Mouse (Mus musculus): ENCODE data around the gene Cav1. TPM values are rescaled to one million over a fixed set of nuclear protein-coding genes. Genes with fewer than 3 reads are reported as not detected.

The Cav1 gene
- polyA plus RNA-seq, 1 experiment from 2014 or later: 69.2 TPM

DNA sequence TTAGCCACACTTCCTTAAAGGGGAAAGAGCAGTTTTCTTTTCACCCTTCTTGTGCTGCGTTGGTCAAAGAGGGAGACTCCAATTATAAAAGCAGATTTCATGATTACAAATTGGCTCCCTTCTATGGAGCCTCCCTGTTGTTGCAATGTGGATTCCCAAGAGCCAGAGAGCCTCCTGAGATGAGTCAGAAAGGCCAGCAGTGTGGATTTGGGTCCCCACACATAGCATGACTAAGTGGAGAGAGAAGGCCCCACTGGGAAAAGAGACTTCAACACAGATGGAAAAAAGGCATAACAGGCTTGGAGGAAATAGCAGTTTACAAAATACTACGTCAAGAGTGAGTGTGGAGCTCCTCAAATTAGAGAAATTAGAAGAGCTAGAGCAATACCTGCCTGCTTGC is 3.1 kb downstream of the Cav1 start:
- peaks cover 5% of the 10 kb centered on the region; the same call in 1 of the 2 replicates for H3K27me3 ChIP-seq (ENCODE audit: control insufficient read depth, insufficient read depth, low read length)
- no peaks in the 10 kb centered on the region for H3K9me3 ChIP-seq (replicated peaks; ENCODE audit: control insufficient read depth, low read length)
- H3K4me1 ChIP-seq (ENCODE audit: control insufficient read depth, insufficient read depth, low read length): no peaks in the 10 kb centered on the region
- WGBS (ENCODE audit: insufficient replicate concordance): 71% methylated on average over 2 of the region's 2 CpGs
- H3K36me3 ChIP-seq (ENCODE audit: control insufficient read depth, insufficient read depth, low read length): no peaks in the 10 kb centered on the region
- no peak for ATAC-seq (replicated peaks; ENCODE audit: insufficient number of reproducible peaks, low FRiP score, low TSS enrichment)
- H3K4me3 ChIP-seq (ENCODE audit: low read depth, low read length): no peak overlapping the region
- no peak overlapping the region for H3K27ac ChIP-seq (ENCODE audit: low read depth, low read length)
- 0 out of 2 replicates have a peak overlapping the region, but pooled peaks have one; percentile 95 for H3K4me2 ChIP-seq
- H3K9ac ChIP-seq (ENCODE audit: low read depth, low read length): no peak overlapping the region

DNA sequence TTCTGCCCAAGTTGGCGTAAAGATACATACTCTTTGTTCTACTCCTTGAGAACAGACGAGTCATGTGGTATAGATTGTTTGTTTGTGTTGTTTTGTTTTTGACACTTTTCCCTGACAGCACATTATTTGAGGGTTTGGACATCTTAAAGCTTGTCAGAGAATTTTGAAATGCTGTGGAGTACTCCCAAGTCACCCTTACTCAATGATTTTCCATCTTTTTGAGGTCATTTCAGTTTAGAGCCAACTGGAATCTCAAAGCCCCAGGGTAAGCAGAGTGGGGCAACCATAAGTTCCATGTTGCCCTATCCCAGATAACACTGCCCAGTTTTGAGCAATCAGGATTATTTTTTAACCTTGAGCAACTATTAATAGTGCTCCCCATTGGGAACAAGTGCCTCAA is 8.1 kb downstream of the Cav1 start:
- no peak for ATAC-seq (replicated peaks; ENCODE audit: insufficient number of reproducible peaks, low FRiP score, low TSS enrichment)
- H3K4me2 ChIP-seq: no peak overlapping the region
- WGBS (ENCODE audit: insufficient replicate concordance): 84% methylated on average over 2 of the region's 2 CpGs

DNA sequence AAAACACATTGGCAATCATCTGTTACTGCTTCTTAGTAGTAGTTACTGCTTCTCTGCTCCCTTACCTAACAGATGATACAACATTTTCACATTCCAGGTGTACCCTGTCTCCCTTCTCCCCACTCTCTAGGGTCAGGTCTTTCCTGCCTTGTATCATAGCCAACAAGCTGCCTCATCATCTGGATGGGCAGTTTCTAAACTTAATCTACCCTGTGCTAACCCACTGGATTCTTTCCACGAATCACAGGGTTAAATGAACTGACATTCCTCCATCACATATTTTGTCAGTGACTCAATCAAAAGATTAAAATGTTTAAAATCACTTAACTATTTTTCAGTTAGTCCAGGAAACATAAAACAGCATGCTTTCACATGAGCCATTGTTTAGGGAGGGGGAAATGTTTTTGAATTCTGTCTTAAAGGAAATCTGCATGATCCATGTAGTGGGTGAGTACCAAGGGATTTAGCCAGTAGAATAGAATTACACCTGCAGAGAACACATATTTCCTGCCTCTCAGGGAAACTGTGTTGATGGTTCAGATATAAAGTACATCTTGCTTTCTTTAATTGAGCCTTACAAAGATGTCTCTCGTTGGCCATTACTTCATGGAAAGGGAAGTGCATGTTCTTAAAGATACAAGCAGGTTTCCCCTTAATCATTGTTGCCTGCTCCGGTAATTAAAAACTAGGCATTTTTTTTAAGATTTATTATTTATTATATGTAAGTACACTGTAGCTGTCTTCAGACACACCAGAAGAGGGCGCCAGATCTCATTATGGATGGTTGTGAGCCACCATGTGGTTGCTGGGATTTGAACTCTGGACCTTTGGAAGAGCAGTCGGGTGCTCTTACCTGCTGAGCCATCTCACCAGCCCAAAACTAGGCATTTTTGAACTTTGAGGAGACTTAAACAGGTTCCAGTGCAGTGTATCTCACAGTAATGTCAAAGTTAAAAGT is 8.8 kb downstream of the Cav1 start:
- Histone ChIP-seq H3K9ac (ENCODE audit: low read depth, low read length) (no peak overlapping the region), H3K9me3 (replicated peaks; ENCODE audit: control insufficient read depth, low read length) (no peaks in the 10 kb centered on the region), H3K4me3 (ENCODE audit: low read depth, low read length) (no peak overlapping the region), H3K4me1 (ENCODE audit: control insufficient read depth, insufficient read depth, low read length) (peaks cover 12% of the 10 kb centered on the region), H3K27ac (ENCODE audit: low read depth, low read length) (no peak overlapping the region), H3K4me2 (no peak overlapping the region), H3K27me3 (ENCODE audit: control insufficient read depth, insufficient read depth, low read length) (no peaks in the 10 kb centered on the region), H3K36me3 (ENCODE audit: control insufficient read depth, insufficient read depth, low read length) (no peaks in the 10 kb centered on the region)
- no peak for ATAC-seq (replicated peaks; ENCODE audit: insufficient number of reproducible peaks, low FRiP score, low TSS enrichment)
- 82% methylated on average over 5 of the region's 5 CpGs for WGBS (ENCODE audit: insufficient replicate concordance)

More for the DNA sequence above, 8.1 kb downstream of the Cav1 start:
- Histone ChIP-seq H3K27me3 (ENCODE audit: control insufficient read depth, insufficient read depth, low read length) (no peaks in the 10 kb centered on the region), H3K4me3 (ENCODE audit: low read depth, low read length) (no peak overlapping the region), H3K9me3 (replicated peaks; ENCODE audit: control insufficient read depth, low read length) (no peaks in the 10 kb centered on the region), H3K4me1 (ENCODE audit: control insufficient read depth, insufficient read depth, low read length) (peaks cover 12% of the 10 kb centered on the region), H3K27ac (ENCODE audit: low read depth, low read length) (no peak overlapping the region), H3K9ac (ENCODE audit: low read depth, low read length) (no peak overlapping the region), H3K36me3 (ENCODE audit: control insufficient read depth, insufficient read depth, low read length) (no peaks in the 10 kb centered on the region)

DNA sequence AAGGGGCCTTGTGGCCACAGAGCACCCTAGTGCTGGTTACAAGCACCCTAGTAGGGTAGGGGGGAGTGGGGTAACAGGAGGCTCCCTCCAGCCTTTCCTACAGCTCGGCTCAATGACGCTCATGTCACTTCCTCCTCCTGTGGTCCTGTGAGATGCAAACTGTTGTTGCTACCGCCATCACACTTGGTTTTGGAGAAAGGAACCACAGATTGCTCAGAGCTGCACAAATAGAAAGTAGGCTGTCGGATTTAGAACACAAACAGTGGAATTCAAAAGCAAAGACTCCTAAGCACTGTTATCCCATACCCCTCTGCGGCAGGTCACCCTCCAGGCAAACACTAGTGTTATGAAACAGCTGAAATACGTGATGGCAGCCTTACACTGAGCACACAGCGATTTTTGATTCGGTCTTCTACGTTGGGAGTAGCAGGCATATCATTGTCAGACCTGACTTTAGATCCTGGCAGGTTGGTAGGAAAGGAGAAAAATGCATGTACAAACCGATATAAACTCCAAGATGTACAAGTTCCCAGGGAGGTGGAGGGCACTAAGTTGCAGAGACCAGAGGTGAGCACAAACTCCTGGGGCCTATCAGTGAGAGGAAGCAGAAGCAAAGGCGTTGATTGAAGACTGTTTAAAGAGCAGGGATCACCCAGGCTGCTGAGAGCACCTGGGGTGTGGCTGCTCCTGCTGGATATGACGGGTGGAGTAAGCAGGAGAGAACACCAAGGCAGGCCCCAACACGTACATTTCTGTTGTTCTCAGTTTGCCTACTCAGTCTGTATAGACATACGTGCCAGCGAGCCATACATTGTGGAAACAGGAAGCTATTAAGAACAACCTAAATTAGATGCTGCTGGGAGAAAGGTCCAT is 10.4 kb downstream of the Cav1 start:
- H3K9me3 ChIP-seq (replicated peaks; ENCODE audit: control insufficient read depth, low read length): no peaks in the 10 kb centered on the region
- no peaks in the 10 kb centered on the region for H3K27me3 ChIP-seq (ENCODE audit: control insufficient read depth, insufficient read depth, low read length)
- H3K36me3 ChIP-seq (ENCODE audit: control insufficient read depth, insufficient read depth, low read length): no peaks in the 10 kb centered on the region
- H3K27ac ChIP-seq (ENCODE audit: low read depth, low read length): no peak overlapping the region
- H3K4me2 ChIP-seq: no peak overlapping the region
- no peak for ATAC-seq (replicated peaks; ENCODE audit: insufficient number of reproducible peaks, low FRiP score, low TSS enrichment)
- 53% methylated on average over 15 of the region's 15 CpGs for WGBS (ENCODE audit: insufficient replicate concordance)
- peaks cover 12% of the 10 kb centered on the region for H3K4me1 ChIP-seq (ENCODE audit: control insufficient read depth, insufficient read depth, low read length)
- H3K9ac ChIP-seq (ENCODE audit: low read depth, low read length): no peak overlapping the region
- H3K4me3 ChIP-seq (ENCODE audit: low read depth, low read length): no peak overlapping the region

DNA sequence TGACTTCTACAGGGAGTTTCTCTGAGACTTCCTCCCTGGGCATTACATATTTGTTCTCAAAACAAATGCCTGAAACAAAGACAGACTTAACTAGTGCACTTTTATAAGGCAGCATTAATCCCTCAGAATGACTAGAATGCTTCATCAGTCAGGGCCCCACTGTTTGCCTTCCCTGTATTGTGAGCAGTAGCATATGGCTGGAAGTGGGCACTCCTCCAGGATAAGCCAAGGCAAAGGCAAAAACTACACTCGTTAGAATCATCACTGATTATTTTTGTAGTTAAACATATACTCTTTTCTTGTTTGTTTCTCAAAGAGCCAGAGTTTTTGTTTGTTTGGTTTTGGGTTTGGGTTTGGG is 11.0 kb downstream of the Cav1 start:
- no peak overlapping the region for H3K27ac ChIP-seq (ENCODE audit: low read depth, low read length)
- H3K4me1 ChIP-seq (ENCODE audit: control insufficient read depth, insufficient read depth, low read length): peaks cover 12% of the 10 kb centered on the region
- H3K27me3 ChIP-seq (ENCODE audit: control insufficient read depth, insufficient read depth, low read length): no peaks in the 10 kb centered on the region
- no peak overlapping the region for H3K4me2 ChIP-seq
- 17% methylated on average over 1 of the region's 1 CpGs for WGBS (ENCODE audit: insufficient replicate concordance)
- no peak overlapping the region for H3K9ac ChIP-seq (ENCODE audit: low read depth, low read length)
- no peak for ATAC-seq (replicated peaks; ENCODE audit: insufficient number of reproducible peaks, low FRiP score, low TSS enrichment)
- H3K9me3 ChIP-seq (replicated peaks; ENCODE audit: control insufficient read depth, low read length): no peaks in the 10 kb centered on the region
- H3K36me3 ChIP-seq (ENCODE audit: control insufficient read depth, insufficient read depth, low read length): no peaks in the 10 kb centered on the region
- no peak overlapping the region for H3K4me3 ChIP-seq (ENCODE audit: low read depth, low read length)

DNA sequence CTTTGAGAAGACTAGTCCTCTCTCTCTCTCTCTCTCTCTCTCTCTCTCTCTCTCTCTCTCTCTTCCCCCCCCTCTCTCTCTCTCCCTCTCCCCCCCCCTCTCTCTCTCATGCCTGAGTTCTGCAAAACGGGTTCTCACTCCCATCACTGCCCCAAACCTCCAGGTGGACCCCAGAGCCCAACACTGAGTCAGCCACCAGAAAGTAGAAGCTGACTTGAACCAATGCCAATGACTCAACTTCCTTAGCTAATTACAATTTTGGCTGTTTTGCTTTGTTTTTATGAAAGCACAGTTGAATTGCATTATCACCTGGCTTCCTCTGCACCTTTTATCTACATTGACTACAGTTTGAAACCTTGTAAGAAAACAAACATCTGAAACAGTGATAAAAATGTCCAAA is 11.8 kb downstream of the Cav1 start:
- Histone ChIP-seq H3K4me1 (ENCODE audit: control insufficient read depth, insufficient read depth, low read length) (peaks cover 12% of the 10 kb centered on the region), H3K4me3 (ENCODE audit: low read depth, low read length) (no peak overlapping the region), H3K9ac (ENCODE audit: low read depth, low read length) (no peak overlapping the region), H3K36me3 (ENCODE audit: control insufficient read depth, insufficient read depth, low read length) (no peaks in the 10 kb centered on the region), H3K27me3 (ENCODE audit: control insufficient read depth, insufficient read depth, low read length) (no peaks in the 10 kb centered on the region), H3K9me3 (replicated peaks; ENCODE audit: control insufficient read depth, low read length) (no peaks in the 10 kb centered on the region), H3K4me2 (no peak overlapping the region), H3K27ac (ENCODE audit: low read depth, low read length) (no peak overlapping the region)
- 42% methylated on average over 1 of the region's 1 CpGs for WGBS (ENCODE audit: insufficient replicate concordance)
- ATAC-seq (replicated peaks; ENCODE audit: insufficient number of reproducible peaks, low FRiP score, low TSS enrichment): no peak

DNA sequence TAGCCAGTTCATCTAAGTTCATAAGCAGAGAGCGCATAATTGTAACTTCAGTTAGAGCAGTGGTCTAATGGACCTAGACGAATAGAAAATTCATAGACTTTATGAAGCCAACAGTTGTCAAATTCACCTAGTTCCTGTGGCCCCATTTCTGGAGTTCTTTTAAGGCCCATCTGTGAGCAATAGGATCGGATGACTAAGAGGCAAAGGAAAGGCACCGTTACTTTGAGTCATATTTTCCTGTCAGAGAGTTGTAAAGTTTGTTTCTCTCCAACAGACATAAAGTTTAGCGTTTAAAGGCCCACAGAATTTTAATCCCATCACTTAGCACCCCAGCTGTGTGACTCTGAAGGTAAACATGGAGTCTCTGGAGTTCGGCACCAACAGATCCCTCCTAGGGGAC is 15.8 kb downstream of the Cav1 start:
- no peaks in the 10 kb centered on the region for H3K27me3 ChIP-seq (ENCODE audit: control insufficient read depth, insufficient read depth, low read length)
- H3K4me3 ChIP-seq (ENCODE audit: low read depth, low read length): no peak overlapping the region
- H3K4me1 ChIP-seq (ENCODE audit: control insufficient read depth, insufficient read depth, low read length): peaks cover 8% of the 10 kb centered on the region; the same call in 1 of the 2 replicates
- H3K27ac ChIP-seq (ENCODE audit: low read depth, low read length): no peak overlapping the region
- WGBS (ENCODE audit: insufficient replicate concordance): 70% methylated on average over 6 of the region's 6 CpGs
- no peaks in the 10 kb centered on the region for H3K36me3 ChIP-seq (ENCODE audit: control insufficient read depth, insufficient read depth, low read length)
- ATAC-seq (replicated peaks; ENCODE audit: insufficient number of reproducible peaks, low FRiP score, low TSS enrichment): no peak
- H3K9me3 ChIP-seq (replicated peaks; ENCODE audit: control insufficient read depth, low read length): no peaks in the 10 kb centered on the region
- H3K4me2 ChIP-seq: no peak overlapping the region
- H3K9ac ChIP-seq (ENCODE audit: low read depth, low read length): no peak overlapping the region

DNA sequence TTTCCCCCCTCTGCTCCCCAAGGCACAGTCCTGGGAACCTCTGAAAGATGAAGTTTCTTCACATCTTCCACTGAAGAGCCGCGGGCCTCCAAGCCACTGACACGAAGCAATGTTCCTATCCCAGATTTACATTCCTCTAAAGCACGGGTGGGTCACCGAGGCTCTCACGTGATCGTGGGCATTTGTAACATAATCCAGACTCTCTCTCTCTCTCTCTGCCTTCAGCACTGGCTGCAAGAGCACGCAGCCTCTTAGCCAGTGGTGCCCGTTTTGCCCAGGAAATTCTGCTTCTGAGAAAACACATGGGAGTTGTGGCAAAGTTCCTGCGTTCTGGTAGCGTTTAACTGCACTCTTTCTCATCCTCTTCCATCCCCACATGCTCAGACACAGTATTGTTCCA is 21.1 kb downstream of the Cav1 start:
- no peak overlapping the region for H3K27ac ChIP-seq (ENCODE audit: low read depth, low read length)
- ATAC-seq (replicated peaks; ENCODE audit: insufficient number of reproducible peaks, low FRiP score, low TSS enrichment): no peak
- peak overlapping the region; percentile 48 for H3K4me2 ChIP-seq
- no peaks in the 10 kb centered on the region for H3K36me3 ChIP-seq (ENCODE audit: control insufficient read depth, insufficient read depth, low read length)
- H3K4me1 ChIP-seq (ENCODE audit: control insufficient read depth, insufficient read depth, low read length): 0 out of 2 replicates have a peak, but pooled peaks cover 5% of the 10 kb centered on the region
- no peak overlapping the region for H3K4me3 ChIP-seq (ENCODE audit: low read depth, low read length)
- no peak overlapping the region for H3K9ac ChIP-seq (ENCODE audit: low read depth, low read length)
- no peaks in the 10 kb centered on the region for H3K27me3 ChIP-seq (ENCODE audit: control insufficient read depth, insufficient read depth, low read length)
- H3K9me3 ChIP-seq (replicated peaks; ENCODE audit: control insufficient read depth, low read length): no peaks in the 10 kb centered on the region
- WGBS (ENCODE audit: insufficient replicate concordance): 34% methylated on average over 11 of the region's 11 CpGs
